Mouse (Mus musculus) neural tube, embryonic 14.5 days (tissue): Measurements from ENCODE around the gene Doc2g. TPM values are rescaled to one million over a fixed set of nuclear protein-coding genes. Genes with fewer than 3 reads are reported as not detected.
"Not testable (repeated sequence)": the region's sequence is repeated elsewhere in the genome, so short reads cannot be mapped to it uniquely, and the experiment has no call there.

Experiments
- ATAC-seq: fragments of 200-750 bp; cut with Nextera tagmentation; 2 replicates; pipeline ENCODE4 v1.8.0; 2017; ENCODE audit warnings: low read depth, mild to moderate bottlenecking, moderate TSS enrichment, moderate library complexity
- H3K27ac ChIP-seq: fragments of 300-500 bp; sonication (generic); 2 replicates; pipeline ENCODE4 v1.5.1; 2014; ENCODE audit warnings: low read depth, mild to moderate bottlenecking, control low read depth, low read length, moderate library complexity, mixed read lengths
- H3K27me3 ChIP-seq: fragments of 300-500 bp; sonication (generic); 2 replicates; pipeline ENCODE4 v1.6.1; 2014; ENCODE audit warnings: low read length; ENCODE audit not compliant: control insufficient read depth, insufficient read depth
- H3K36me3 ChIP-seq: fragments of 300-500 bp; sonication (generic); 2 replicates; pipeline ENCODE4 v1.6.1; 2014; ENCODE audit warnings: low read length, mixed read lengths; ENCODE audit not compliant: control insufficient read depth, insufficient read depth
- H3K4me1 ChIP-seq: fragments of 300-500 bp; sonication (generic); 2 replicates; pipeline ENCODE4 v1.6.1; 2014; ENCODE audit warnings: low read length; ENCODE audit not compliant: control insufficient read depth, insufficient read depth
- H3K4me2 ChIP-seq: fragments of 300-500 bp; sonication (generic); 2 replicates; pipeline ENCODE4 v1.6.1; 2014; ENCODE audit warnings: mild to moderate bottlenecking, low read depth, low read length, control low read depth
- H3K4me3 ChIP-seq: fragments of 300-500 bp; sonication (generic); 2 replicates; pipeline ENCODE4 v1.5.1; 2014; ENCODE audit warnings: low read depth, low read length, control low read depth, mixed read lengths
- H3K9ac ChIP-seq: fragments of 300-500 bp; sonication (generic); replicated peaks from 2 replicates; pipeline ENCODE4 v1.6.1; 2014; ENCODE audit warnings: low read depth, mild to moderate bottlenecking, control low read depth, low read length, mixed read lengths
- H3K9me3 ChIP-seq: fragments of 300-500 bp; sonication (generic); 2 replicates; pipeline ENCODE4 v1.6.1; 2016; ENCODE audit warnings: low read length; ENCODE audit not compliant: control insufficient read depth
- WGBS: fragments of 180-500 bp; shearing (Covaris S2); extraction: QIAGEN DNeasy Blood & Tissue Kit; methylation state at CpG from one replicate; pipeline ENCODE4 v1.1.7; 2014; 5-methylcytosine and 5-hydroxymethylcytosine counted together
- polyA plus RNA-seq: library from polyadenylated mRNA; unstranded; fragments of >200 nt; fragmentation: Nextera tagmentation; extraction: Ambion mirVana; gene quantifications from 2 replicates; pipeline ENCODE4 v1.2.1, GENCODE M21; 2014

Gene Doc2g
- polyA plus RNA-seq, 1 experiment from 2014 or later = 6.5 TPM

DNA sequence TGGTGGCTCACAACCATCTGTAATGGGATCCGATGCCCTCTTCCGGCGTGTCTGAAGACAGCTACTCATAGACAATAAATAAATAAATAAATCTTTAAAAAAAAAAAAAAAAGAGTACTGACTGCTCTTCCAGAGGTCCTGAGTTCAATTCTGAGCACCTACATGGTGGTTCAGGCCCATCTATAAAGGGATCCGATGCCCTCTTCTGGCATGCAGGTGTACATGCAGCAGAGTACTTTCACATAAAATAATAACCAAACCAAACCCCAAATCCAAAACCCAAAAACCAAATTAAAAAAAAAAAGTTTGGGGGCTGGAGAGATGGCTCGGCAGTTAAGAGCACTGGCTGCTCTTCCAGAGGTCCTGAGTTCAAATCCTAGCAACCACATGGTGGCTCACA is 46.0 kb downstream of the Doc2g start:
- H3K4me1 ChIP-seq, H3K4me2 ChIP-seq, H3K27ac ChIP-seq, H3K9ac ChIP-seq, ATAC-seq, H3K27me3 ChIP-seq, H3K36me3 ChIP-seq, H3K4me3 ChIP-seq, H3K9me3 ChIP-seq: not testable (repeated sequence)
- WGBS = 78% methylated on average over 5 of the region's 5 CpGs

DNA sequence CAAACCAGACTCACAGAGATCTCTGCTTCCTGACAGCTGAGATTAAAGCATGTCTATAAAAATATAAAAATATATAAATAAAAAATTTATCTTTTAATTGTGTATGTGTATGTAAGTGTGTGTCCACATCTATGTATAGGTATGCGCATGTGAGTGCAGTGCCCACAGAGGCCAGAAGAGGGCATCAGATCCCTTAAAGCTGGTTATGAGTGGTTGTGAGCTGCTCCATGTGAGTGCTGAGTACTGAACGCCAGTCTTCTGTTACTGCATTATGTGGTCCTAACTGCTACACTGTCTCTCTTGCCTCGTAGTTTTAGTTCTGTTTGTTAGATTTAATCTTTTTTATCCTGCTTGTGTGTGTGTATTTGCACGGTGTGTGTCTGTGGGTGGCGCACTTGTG is 47.9 kb downstream of the Doc2g start:
- Histone ChIP-seq H3K27me3 (no peaks in the 10 kb centered on the region), H3K4me2 (no peak overlapping the region), H3K36me3 (no peaks in the 10 kb centered on the region), H3K4me3 (no peak overlapping the region), H3K9ac (no peak overlapping the region), H3K4me1 (no peaks in the 10 kb centered on the region), H3K9me3 (no peaks in the 10 kb centered on the region), H3K27ac (no peak overlapping the region)
- ATAC-seq = no peak
- WGBS = 96% methylated on average over 5 of the region's 5 CpGs

DNA sequence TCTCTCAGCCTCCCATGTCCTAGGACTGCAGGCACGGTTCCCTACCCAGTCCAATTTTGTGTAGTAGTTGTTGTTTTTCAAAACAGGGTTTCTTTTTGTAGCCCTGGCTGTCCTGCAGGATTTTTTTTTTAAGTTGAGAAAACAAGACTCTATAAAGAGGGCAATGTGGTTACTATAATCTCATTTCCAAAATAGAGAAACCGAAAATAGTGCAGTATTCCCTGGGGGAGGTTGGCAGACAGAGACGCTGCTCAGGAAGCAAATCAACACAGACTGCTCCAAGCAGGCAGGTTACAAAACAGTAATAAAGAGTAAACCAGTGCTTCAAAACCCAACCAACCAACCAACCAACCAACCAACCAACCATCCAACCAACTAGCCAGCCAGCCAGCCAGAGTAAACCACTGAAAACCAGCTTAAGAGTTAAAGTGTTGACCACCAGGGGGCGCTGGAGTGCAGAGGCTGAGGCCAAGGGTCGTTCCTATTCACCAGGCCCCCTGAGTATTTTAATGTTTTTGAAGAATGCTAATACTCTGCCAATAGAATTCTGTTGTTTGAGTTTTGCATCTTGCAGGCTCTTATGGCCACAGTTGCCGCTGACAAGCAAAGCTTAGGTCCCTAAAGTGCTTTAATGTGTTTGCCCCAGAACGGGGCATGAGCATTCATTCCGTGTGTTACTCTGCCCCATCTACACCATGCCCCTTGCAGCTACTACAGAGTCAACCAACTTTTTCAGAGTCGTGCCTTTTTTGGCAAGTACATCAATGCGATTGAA is 48.8 kb downstream of the Doc2g start:
- ATAC-seq = no peak
- 54% methylated on average over 10 of the region's 10 CpGs for WGBS
- Histone ChIP-seq H3K4me3 (no peak overlapping the region), H3K9ac (no peak overlapping the region), H3K9me3 (no peaks in the 10 kb centered on the region), H3K27ac (no peak overlapping the region), H3K4me2 (no peak overlapping the region), H3K36me3 (no peaks in the 10 kb centered on the region), H3K4me1 (no peaks in the 10 kb centered on the region), H3K27me3 (no peaks in the 10 kb centered on the region)

DNA sequence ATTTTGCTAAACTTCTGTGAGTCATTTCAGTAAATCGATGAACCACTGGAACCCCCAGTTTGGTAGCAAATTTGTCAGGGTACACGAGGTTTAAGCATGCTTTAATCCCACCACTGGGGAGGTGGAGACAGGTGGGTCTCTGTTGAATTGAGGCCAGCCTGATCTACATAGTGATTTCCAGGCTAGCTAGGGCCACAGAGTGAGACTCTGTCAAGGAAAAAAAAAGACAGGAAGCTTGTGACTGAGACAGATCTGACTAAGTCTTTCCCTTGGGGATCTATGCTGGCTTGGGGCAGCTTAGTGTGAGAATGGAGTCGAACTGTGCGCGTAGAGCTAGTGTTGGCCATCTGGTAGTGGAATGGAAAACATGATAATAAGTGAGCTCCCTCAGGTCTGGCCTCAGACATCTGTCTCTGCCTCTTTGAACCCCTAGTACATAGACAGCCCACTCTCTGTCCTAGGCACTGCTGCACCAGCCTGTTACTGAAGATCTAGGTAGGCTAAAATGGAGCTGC is 49.5 kb downstream of the Doc2g start:
- H3K4me2 ChIP-seq = no peak overlapping the region
- no peaks in the 10 kb centered on the region for H3K27me3 ChIP-seq
- H3K27ac ChIP-seq = no peak overlapping the region
- no peak overlapping the region for H3K4me3 ChIP-seq
- H3K4me1 ChIP-seq = no peaks in the 10 kb centered on the region
- H3K36me3 ChIP-seq = no peaks in the 10 kb centered on the region
- H3K9me3 ChIP-seq = no peaks in the 10 kb centered on the region
- WGBS = 79% methylated on average over 5 of the region's 5 CpGs
- no peak overlapping the region for H3K9ac ChIP-seq
- ATAC-seq = no peak

DNA sequence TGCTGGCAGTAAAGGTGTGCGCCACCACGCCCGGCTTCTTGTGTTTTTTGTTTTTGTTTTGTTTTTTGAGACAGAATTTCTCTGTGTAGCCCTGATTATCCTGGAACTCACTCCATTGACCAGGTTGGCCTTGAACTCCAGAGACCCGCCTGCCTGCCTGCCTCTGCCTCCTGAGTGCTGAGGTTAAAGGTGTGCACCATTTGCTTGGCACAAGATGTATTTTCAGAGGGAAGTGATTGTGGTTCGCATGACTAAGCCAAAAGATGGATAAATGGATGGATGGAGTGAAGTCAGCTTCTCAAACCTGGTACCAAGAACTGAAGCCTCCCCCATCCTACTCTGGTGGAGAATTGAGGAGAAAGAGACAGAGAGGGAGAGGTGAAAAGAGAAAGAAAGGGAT is 51.5 kb downstream of the Doc2g start:
- Histone ChIP-seq H3K9me3 (no peaks in the 10 kb centered on the region), H3K4me1 (no peaks in the 10 kb centered on the region), H3K36me3 (no peaks in the 10 kb centered on the region), H3K27me3 (no peaks in the 10 kb centered on the region), H3K27ac (no peak overlapping the region), H3K9ac (no peak overlapping the region), H3K4me2 (no peak overlapping the region), H3K4me3 (no peak overlapping the region)
- no peak for ATAC-seq
- WGBS = 92% methylated on average over 5 of the region's 5 CpGs

DNA sequence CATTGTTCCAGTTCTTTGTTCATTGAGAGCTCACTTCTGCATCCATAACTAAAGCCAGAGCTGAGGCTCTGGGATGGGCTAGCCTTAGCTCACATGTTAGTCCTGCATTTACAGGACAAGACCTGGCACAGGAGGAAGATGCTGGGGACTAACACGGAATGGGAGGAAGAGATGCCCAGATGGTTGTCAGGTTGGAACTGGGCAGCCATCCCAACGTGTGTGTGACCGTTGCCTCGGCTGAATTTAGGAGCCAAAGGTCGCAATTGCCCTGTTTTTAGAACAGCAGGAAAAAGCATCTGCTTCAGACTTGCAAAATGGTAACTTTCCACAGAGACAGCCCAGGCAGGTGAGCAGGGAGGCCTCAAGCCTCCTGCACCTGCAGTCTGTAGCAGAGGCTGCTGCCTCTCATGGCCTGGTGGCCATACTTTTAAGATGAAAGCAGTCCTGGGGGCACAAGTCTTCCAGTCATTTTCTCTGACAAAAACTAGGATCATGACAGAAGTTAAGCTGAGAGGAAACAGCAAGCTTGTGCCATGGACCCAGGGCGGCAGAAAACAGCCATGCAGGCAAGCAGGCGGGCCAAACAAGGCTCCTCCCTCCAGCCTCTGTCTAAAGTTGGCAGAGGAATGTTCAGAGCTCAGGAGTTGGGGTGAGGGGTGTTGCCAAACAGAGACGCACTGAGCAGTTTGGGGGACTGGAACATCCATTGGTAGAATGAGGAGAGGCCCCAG is 52.3 kb downstream of the Doc2g start:
- Histone ChIP-seq H3K27ac (no peak overlapping the region), H3K36me3 (no peaks in the 10 kb centered on the region), H3K9me3 (no peaks in the 10 kb centered on the region), H3K4me3 (no peak overlapping the region), H3K9ac (no peak overlapping the region), H3K4me2 (no peak overlapping the region), H3K27me3 (no peaks in the 10 kb centered on the region), H3K4me1 (no peaks in the 10 kb centered on the region)
- ATAC-seq = no peak
- 79% methylated on average over 8 of the region's 8 CpGs for WGBS

DNA sequence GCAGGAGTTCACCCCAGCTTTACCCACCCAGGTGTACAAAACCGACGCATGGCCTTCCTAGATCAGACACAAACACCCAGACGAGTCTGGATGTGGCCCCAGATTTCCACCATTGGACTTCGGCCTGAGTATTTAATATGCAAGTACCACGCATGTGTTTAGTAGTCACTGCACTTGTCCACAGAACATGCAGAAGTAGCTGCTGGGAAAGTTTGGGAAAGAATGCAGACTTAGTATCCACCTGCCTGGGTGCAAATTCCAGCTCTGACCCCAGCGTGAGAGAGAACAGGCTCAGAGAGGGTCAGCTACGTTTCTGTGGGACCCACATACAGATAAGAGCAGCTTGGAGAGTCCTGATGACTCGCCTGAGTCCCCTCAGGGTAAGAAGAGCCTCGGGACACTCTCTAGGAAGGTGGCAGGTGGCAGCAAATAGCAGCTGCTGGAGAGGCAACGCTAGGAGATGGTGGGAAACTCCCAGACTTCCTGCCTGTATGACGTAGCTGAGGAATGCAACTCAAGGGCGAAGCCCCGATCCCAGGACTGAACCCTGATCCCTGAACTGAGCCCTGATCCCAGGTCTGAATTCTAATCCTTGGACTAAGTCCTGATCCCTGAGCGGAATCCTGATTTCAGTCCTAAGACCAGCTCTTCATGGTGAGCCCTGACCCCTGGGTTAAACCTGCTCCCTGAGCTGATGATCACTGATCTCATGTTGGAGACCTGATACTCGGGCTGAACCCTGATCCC is 53.0 kb downstream of the Doc2g start:
- no peaks in the 10 kb centered on the region for H3K36me3 ChIP-seq
- 69% methylated on average over 15 of the region's 15 CpGs for WGBS

More for the DNA sequence above, 53.0 kb downstream of the Doc2g start:
- no peak for ATAC-seq
- H3K4me3 ChIP-seq = no peak overlapping the region
- no peak overlapping the region for H3K27ac ChIP-seq
- H3K9me3 ChIP-seq = no peaks in the 10 kb centered on the region
- no peak overlapping the region for H3K4me2 ChIP-seq
- H3K27me3 ChIP-seq = no peaks in the 10 kb centered on the region
- H3K9ac ChIP-seq = no peak overlapping the region
- H3K4me1 ChIP-seq = no peaks in the 10 kb centered on the region
